Mouse (Mus musculus) retina, postnatal 1 day (tissue): ENCODE results near the gene Vav2.

Experiments
- DNase-seq: peaks from one replicate; pipeline ENCODE4 v3.0.0-alpha.2; 2012

Vav2 gene

GRCm38 (mm10) chr2:27426855-27427457 is at the start of gene Vav2:
Gene Vav2, minus strand, starts transcription at chr2:27427033.
- DNase-seq, result peak; percentile 94

GRCm38 (mm10) chr2:27475495-27476302 is 48.9 kb upstream of the Vav2 start:
- peak; percentile 97 for DNase-seq

GRCm38 (mm10) chr2:27474621-27475484 is 48.0 kb upstream of the Vav2 start:
- DNase-seq, result peak; percentile 64

GRCm38 (mm10) chr2:27473911-27474310 is 47.1 kb upstream of the Vav2 start:
- DNase-seq, result no peak

GRCm38 (mm10) chr2:27473061-27473765 is 46.4 kb upstream of the Vav2 start:
- no peak for DNase-seq

- no peak for DNase-seq
Measured at GRCm38 (mm10) chr2:27471170-27471584, 44.3 kb upstream of the Vav2 start.

GRCm38 (mm10) chr2:27470535-27470934 is 43.7 kb upstream of the Vav2 start:
- DNase-seq, result no peak

GRCm38 (mm10) chr2:27469991-27470355 is 43.1 kb upstream of the Vav2 start:
- DNase-seq, result no peak

- DNase-seq, result no peak
Measured at GRCm38 (mm10) chr2:27469292-27469990, 42.6 kb upstream of the Vav2 start.

GRCm38 (mm10) chr2:27462901-27463300 is 36.1 kb upstream of the Vav2 start:
- DNase-seq, result no peak

GRCm38 (mm10) chr2:27461881-27462660 is 35.2 kb upstream of the Vav2 start:
- DNase-seq, result no peak

- DNase-seq, result no peak
Measured at GRCm38 (mm10) chr2:27460651-27461050, 33.8 kb upstream of the Vav2 start.

- DNase-seq, result no peak
Measured at GRCm38 (mm10) chr2:27460163-27460562, 33.3 kb upstream of the Vav2 start.

GRCm38 (mm10) chr2:27459735-27460134 is 32.9 kb upstream of the Vav2 start:
- no peak for DNase-seq

- DNase-seq, result peak; percentile 54
Measured at GRCm38 (mm10) chr2:27450226-27450625, 23.4 kb upstream of the Vav2 start.

GRCm38 (mm10) chr2:27447782-27448181 is 20.9 kb upstream of the Vav2 start:
- no peak for DNase-seq

GRCm38 (mm10) chr2:27446812-27447211 is 20.0 kb upstream of the Vav2 start:
- no peak for DNase-seq

- no peak for DNase-seq
Measured at GRCm38 (mm10) chr2:27445910-27446309, 19.1 kb upstream of the Vav2 start.

GRCm38 (mm10) chr2:27443450-27443708 is 16.5 kb upstream of the Vav2 start:
- DNase-seq, result no peak

GRCm38 (mm10) chr2:27442708-27443449 is 16.0 kb upstream of the Vav2 start:
- DNase-seq, result no peak
